Mouse (Mus musculus): ENCODE data around the gene Dcaf8.

Dcaf8 gene

DNA sequence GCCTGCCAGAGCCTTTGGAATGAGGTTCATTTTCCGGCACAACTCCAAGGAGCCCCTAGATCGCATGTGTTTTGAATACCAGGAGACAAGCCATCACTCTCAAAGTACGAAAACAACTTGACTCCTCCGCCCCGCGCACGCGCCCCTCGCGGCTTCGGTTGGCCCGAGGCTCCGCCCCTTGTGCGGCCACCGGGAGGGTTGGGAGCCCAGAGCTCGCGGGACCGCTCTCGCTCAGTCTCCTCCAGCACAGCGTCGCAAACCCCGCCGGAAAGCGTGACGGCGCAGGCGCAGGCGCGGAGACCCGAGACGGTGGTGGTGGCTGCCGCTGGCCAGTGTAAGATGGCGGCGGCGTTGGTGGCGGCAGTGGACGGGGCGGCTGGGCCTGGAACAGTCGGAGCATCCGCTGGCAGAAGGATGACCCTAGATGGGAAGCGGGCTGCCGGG, at the start of gene Dcaf8:
TSS of gene Dcaf8 (plus strand) at position 250 of the 444 bp plus-strand sequence.
- peak; percentile 98 for DNase-seq (ENCODE audit: inconsistent ontology term)

DNA sequence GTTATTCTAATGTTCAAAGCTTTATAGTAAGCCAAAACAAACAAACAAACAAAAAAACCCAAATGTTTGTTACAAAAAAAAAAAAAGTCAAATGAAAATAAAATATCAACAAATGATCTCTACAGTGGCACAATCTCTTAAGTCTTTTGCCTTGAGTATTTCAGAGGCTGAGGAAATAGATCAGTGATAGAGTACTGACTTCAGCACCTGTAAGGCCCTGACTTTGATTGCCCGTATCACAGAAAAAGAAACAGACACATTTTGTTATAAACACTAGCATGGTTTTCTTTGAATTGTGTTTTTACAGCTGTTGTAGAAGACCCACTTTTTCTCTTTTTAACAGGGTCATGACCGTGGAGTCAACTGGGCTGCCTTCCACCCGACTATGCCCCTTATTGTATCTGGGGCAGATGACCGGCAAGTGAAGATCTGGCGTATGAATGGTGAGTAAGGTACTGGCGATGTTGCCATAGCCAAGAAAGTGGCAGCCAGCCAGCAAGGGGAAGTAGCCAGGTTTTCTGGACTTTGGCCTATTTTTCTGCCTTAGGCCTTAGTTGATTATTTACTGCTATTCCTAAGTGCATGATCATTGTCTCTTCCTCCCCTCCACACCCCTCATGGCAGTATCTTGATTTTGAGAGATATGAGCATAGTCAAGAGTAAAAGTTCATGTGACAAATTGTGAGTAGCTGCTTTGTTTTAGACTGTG, 48.4 kb upstream of the Dcaf8 start:
- peak; percentile 36 for DNase-seq (ENCODE audit: inconsistent ontology term)

DNA sequence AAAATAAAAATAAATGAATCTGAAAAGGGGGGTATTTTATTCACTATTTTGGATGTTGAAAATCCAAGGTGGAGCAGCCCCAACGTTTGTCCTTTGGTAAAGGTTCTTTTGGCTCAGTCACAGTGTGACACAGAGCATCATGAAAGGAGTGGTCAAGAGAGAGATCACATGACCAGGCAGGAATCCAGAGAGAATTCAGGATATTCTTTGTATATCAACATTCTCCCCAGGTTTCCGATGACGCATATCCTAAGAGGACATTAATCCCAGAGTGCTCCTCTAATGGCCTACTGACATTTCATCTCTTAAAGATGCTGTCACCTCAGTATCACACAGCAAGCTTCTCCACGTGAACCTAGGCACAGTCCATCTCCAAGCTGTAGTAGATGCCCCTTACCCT, 44.3 kb upstream of the Dcaf8 start:
- DNase-seq (ENCODE audit: inconsistent ontology term), result no peak

DNA sequence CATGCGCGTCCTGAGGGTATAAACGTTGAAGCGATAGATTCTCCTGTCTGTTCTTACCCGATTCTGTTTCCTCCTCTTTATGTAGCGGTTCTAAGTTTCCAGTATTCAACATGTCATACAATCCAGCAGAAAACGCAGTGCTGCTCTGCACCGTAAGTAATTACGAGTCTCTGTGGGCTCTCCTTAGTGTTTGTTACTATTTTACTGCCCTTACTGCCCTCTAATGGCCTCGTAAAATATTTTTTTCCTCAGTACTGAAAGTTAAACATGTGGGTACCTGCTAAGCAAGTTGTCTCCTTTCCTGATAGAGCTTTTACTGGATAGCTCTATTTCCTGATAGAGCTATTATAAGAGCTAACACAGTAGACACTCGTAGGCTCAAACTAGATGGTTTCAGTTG, 42.8 kb upstream of the Dcaf8 start:
- DNase-seq (ENCODE audit: inconsistent ontology term), result no peak

- no peak for DNase-seq (ENCODE audit: inconsistent ontology term)
Measured at GRCm38 (mm10) chr1:172107777-172108477, 40.0 kb upstream of the Dcaf8 start.

GRCm38 (mm10) chr1:172116948-172117347, 30.9 kb upstream of the Dcaf8 start:
- DNase-seq (ENCODE audit: inconsistent ontology term), result no peak

DNA sequence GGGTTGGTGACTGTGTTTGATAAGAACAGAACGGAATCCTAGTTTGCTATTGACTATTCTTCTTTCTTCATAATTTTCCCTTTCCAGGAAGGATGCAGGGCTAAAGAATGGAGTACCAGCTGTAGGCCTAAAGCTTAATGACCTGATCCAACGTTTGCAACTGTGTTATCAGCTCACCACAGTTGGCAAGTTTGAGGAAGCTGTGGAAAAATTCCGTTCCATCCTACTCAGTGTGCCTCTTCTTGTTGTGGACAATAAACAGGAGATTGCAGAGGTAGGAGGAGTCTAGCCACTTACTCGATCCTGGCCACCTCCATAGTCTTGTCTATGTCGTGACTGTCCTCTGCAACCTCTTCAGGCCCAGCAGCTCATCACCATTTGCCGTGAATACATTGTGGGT, 28.8 kb upstream of the Dcaf8 start:
- no peak for DNase-seq (ENCODE audit: inconsistent ontology term)

GRCm38 (mm10) chr1:172119720-172120119, 28.2 kb upstream of the Dcaf8 start:
- DNase-seq (ENCODE audit: inconsistent ontology term), result peak; percentile 32

- DNase-seq (ENCODE audit: inconsistent ontology term), result no peak
Measured at GRCm38 (mm10) chr1:172122671-172123070, 25.2 kb upstream of the Dcaf8 start.

- DNase-seq (ENCODE audit: inconsistent ontology term), result no peak
Measured at GRCm38 (mm10) chr1:172124572-172124971, 23.3 kb upstream of the Dcaf8 start.

GRCm38 (mm10) chr1:172126376-172127347, 21.2 kb upstream of the Dcaf8 start, which contains the start of gene Pex19:
Gene Pex19, plus strand, starts transcription at chr1:172126755.
- DNase-seq (ENCODE audit: inconsistent ontology term), result peak; percentile 95

DNA sequence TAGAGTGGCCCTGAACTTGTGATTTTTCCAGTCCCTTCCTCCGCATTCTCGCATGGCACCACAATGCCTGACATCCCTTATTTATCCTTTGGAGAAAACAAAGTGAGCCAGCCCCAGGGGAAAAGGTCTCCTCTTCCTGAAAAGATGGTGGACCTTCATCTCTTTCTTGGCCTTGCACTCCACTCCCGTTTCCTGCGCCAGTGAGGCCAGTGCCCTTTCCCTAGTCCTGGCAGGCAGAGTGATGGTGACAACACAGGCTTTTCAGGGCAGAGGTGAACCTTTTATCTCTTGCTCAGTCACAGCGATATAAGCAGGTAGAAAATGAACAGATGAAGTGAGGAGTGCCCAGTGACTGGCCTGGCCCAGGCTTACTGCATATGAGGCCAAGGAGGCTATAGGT, 20.4 kb upstream of the Dcaf8 start:
- no peak for DNase-seq (ENCODE audit: inconsistent ontology term)

GRCm38 (mm10) chr1:172128563-172128962, 19.3 kb upstream of the Dcaf8 start:
- no peak for DNase-seq (ENCODE audit: inconsistent ontology term)

- no peak for DNase-seq (ENCODE audit: inconsistent ontology term)
Measured at GRCm38 (mm10) chr1:172129108-172129507, 18.8 kb upstream of the Dcaf8 start.

DNA sequence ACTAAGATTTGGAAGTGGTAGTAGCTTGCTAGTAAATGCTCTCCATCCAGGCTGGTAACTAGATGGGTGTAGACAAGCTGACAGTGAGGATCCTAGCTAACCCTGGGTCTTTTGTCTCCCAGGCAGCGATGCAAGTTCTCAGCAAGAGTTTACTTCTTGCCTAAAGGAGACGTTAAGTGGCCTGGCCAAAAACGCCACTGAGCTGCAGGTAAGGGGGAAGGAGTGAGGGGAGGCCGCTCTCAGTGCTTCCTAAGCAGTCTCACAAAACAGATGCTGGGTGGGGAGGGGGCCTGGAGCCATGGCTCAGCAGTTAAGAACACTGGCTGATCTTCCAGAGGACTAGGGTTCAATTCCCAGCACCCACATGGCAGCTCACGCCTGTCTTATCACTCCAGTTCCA, 18.1 kb upstream of the Dcaf8 start:
- DNase-seq (ENCODE audit: inconsistent ontology term), result no peak

- no peak for DNase-seq (ENCODE audit: inconsistent ontology term)
Measured at GRCm38 (mm10) chr1:172132319-172132718, 15.6 kb upstream of the Dcaf8 start.

DNA sequence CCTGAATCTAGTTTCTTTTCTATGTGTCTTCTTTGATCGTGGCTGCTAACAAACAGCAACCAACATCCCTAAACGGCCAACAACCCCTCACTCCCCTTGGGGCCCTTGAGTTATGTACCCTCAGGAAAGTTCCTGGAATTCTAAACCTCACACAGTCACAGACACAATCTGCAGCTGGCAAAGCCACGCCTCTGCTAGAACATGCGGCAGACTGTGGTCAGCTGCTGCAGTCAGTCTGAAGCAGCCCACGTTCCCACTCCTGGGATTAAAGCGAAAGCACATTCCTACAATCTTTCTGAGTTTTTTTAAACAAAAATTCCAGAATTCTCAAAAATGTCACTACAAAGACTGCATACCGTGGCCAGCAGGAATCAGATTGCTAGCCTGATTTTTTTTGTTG, 14.3 kb upstream of the Dcaf8 start:
- peak; percentile 43 for DNase-seq (ENCODE audit: inconsistent ontology term)

DNA sequence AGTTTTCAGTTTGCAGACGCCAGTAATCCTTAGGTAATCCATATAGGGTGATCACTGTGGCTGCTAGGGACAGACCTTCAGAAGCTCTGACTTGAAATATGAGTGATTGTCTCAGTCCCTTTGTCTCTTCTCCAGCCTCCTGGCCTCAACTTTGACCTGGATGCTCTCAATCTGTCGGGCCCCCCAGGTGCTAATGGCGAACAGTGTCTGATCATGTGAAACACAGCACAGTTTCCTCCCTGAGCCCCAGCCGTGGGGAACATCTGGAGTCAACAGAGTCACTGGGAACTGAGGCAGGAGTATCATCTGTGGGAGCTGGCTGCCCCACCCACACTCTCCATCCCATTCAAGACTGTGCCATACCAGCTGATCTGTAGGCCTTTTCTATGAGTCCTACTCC, 13.8 kb upstream of the Dcaf8 start:
- DNase-seq (ENCODE audit: inconsistent ontology term), result no peak

DNA sequence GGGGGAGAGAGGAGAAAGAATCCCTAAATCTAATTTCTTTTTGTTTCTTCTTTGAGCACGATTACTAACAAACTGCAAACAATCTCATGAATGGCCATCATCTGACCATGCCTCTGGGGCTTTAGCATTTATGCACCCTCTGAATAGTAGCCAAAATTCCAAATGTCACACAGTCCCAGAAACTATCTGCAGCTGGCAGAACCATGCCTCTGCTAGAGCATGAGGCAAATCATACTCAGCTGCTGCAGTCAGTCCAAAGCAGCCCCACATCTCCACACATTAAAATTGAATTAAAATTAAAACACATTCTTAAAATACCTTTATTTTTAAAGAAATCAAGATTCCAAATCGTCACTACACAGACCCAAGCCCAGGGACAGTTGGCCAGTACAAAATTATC, 7.7 kb upstream of the Dcaf8 start:
- peak; percentile 4 for DNase-seq (ENCODE audit: inconsistent ontology term)

DNA sequence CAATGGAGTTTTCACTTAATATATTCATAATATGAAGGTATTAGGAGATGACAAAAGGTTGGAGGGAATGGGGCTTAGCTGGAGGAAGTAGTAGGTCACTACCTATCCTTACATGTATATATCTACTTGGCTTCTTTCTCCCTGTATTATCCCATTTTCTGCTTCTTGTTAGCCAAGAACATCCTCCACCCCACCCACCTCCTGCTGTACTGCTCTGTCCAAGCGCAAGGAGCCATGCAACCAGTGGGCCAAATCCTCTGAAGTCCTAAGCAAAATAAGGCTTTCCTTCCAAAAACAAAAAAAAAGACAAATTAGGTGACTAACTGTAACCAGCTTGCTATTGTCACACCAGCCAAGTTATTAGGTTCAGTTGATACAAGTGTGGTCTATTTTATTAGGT, 7.1 kb upstream of the Dcaf8 start:
- DNase-seq (ENCODE audit: inconsistent ontology term), result no peak

- no peak for DNase-seq (ENCODE audit: inconsistent ontology term)
Measured at GRCm38 (mm10) chr1:172141529-172141928, 6.4 kb upstream of the Dcaf8 start.

- DNase-seq (ENCODE audit: inconsistent ontology term), result peak; percentile 40
Measured at GRCm38 (mm10) chr1:172143570-172143969, 4.3 kb upstream of the Dcaf8 start.

All from Muller cell, postnatal 12 days (primary cell).